Mouse (Mus musculus) hindbrain, embryonic 14.5 days (tissue): ENCODE measurements at regions not wholly inside any gene's neighbourhood (a gene's known extent, or its start where the extent isn't known, plus 50 kb on each side); places are given as distances from the start of the nearest gene placed in this dataset.

Experiments
- ATAC-seq: fragments of 200-750 bp; cut with Nextera tagmentation; 2 replicates; pipeline ENCODE4 v1.8.0; 2017; ENCODE audit warnings: moderate number of reproducible peaks, mild to moderate bottlenecking, moderate TSS enrichment, moderate library complexity; ENCODE audit not compliant: low FRiP score
- DNase-seq: peaks from one replicate; pipeline ENCODE4 v3.0.0-alpha.2; 2015; ENCODE audit warnings: low spot score
- H3K27ac ChIP-seq: fragments of 300-500 bp; sonication (generic); 2 replicates; pipeline ENCODE4 v1.5.1; 2014; ENCODE audit warnings: mild to moderate bottlenecking, moderate library complexity
- H3K27me3 ChIP-seq: fragments of 300-500 bp; sonication (generic); 2 replicates; pipeline ENCODE4 v1.6.1; 2014; ENCODE audit warnings: mild to moderate bottlenecking, low read length, mixed read lengths; ENCODE audit not compliant: control insufficient read depth, insufficient read depth
- H3K36me3 ChIP-seq: fragments of 300-500 bp; sonication (generic); replicated peaks from 2 replicates; pipeline ENCODE4 v1.6.1; 2014; ENCODE audit not compliant: control insufficient read depth, insufficient read depth
- H3K4me1 ChIP-seq: fragments of 300-500 bp; sonication (generic); replicated peaks from 2 replicates; pipeline ENCODE4 v1.6.1; 2014; ENCODE audit warnings: antibody characterized with exemption, low read length, mixed read lengths; ENCODE audit not compliant: control insufficient read depth, insufficient read depth
- H3K4me2 ChIP-seq: fragments of 300-500 bp; sonication (generic); replicated peaks from 2 replicates; pipeline ENCODE4 v1.6.1; 2014; ENCODE audit warnings: mild to moderate bottlenecking, moderate library complexity
- H3K4me3 ChIP-seq: fragments of 300-500 bp; sonication (generic); replicated peaks from 2 replicates; pipeline ENCODE4 v1.5.1; 2014; ENCODE audit warnings: mild to moderate bottlenecking, low read length
- H3K9ac ChIP-seq: fragments of 300-500 bp; sonication (generic); 2 replicates; pipeline ENCODE4 v1.6.1; 2014
- H3K9me3 ChIP-seq: fragments of 300-500 bp; sonication (generic); 2 replicates; pipeline ENCODE4 v1.6.1; 2016; ENCODE audit warnings: low read length; ENCODE audit not compliant: control insufficient read depth
- WGBS: fragments of 180-500 bp; shearing (Covaris S2); extraction: QIAGEN DNeasy Blood & Tissue Kit; methylation state at CpG from one replicate; pipeline ENCODE4 v1.1.7; 2014; 5-methylcytosine and 5-hydroxymethylcytosine counted together

DNA sequence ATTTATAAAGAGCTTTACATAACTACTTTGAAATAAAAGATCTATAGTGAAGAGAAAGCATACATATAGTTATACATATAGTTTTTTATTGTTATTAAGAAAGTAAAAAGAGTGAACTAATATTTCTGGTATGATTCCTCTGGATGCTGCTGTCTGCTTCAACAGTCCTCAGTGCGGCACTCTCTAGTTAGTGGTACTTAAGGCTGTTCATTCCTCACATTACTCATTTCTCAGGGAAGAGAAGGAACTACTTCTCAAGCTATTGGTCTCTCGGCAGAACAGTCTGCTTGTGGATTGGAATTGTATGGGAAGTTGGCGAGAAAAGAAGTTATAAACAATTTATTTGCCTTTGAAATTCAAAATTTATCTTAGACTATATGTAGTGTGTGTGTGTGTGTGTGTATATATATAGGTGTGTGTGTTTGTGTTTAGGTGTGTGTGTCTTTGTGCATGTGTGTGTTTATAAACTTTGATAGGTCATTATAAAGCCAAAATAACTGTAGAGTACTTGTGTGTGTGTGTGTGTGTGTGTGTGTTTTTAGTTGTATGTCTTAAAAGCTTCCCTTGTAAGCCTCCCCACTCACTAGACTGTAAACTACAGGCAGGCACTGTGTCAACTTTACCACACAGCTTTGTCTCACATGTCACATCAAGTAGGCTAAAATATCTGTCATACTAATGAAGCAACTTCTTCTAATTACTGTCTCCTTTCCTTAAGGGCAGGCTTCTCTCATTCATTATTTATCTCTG is 185.2 kb downstream of the Sucnr1 start:
- no peak overlapping the region for H3K9ac ChIP-seq
- H3K9me3 ChIP-seq = no peaks in the 10 kb centered on the region
- no peak for ATAC-seq
- no peaks in the 10 kb centered on the region for H3K4me1 ChIP-seq
- H3K4me3 ChIP-seq = no peak overlapping the region
- WGBS = 91% methylated on average over 3 of the region's 3 CpGs
- H3K4me2 ChIP-seq = no peak overlapping the region
- no peak overlapping the region for H3K27ac ChIP-seq
- no peak for DNase-seq
- H3K27me3 ChIP-seq = no peaks in the 10 kb centered on the region
- no peaks in the 10 kb centered on the region for H3K36me3 ChIP-seq

DNA sequence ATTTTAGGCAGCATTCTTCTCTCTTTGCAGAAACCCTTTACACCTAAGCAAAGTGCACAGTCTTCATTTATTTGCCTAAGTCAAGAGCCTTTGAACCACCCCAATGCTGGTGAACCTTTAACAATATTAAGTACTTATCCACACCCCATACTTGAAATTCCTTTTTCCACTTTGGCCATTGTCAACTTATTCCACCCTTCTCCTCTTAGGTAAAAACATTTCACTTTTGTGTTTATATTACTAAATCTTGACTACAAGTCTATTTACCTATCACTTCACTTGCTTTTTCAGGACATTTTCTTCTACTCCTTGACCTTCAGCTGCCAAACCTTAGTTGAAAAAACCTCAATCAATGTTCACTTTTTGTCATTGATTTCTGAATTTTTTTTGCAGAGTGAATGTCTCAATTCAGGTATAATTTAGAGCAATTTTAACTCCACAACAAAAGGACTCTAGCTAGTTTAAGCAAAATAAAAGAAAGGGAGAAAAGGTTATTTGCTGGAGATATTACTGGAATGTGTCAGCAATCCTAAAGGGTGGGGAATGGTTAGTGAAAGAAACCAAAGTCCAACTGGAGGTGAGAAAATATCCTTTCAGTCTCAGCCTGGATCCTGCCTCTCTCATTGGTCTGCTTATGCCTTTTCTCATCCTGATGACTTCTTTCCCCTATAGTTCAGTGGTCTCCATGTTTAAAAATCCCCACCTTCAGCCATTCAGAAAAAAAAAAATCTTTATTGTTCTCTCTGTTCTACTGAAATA is 185.9 kb downstream of the Sucnr1 start:
- H3K36me3 ChIP-seq = no peaks in the 10 kb centered on the region
- no peak for DNase-seq
- H3K9me3 ChIP-seq = no peaks in the 10 kb centered on the region
- ATAC-seq = no peak
- no peak overlapping the region for H3K4me2 ChIP-seq
- H3K4me1 ChIP-seq = no peaks in the 10 kb centered on the region
- H3K27ac ChIP-seq = no peak overlapping the region
- H3K9ac ChIP-seq = no peak overlapping the region
- H3K4me3 ChIP-seq = no peak overlapping the region
- no peaks in the 10 kb centered on the region for H3K27me3 ChIP-seq

DNA sequence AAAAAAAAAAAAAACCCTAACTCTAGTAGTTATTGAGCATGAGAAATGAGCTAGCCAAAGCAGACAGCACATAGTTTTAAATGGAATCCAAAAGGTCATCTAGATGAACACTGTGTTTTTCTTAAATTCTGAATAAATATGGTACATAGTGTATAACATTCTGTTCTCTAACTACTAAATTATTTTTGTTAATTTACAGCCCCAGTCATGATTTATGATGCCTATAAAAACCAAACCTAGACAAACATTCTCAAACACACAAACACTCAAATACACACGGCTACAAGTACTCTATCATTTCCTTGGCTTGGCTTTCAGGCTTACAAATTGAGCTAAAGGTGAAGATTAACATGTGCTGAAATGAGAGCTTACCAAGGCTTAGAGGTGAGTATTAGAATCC is 188.8 kb downstream of the Sucnr1 start:
- Histone ChIP-seq H3K36me3 (no peaks in the 10 kb centered on the region), H3K4me2 (no peak overlapping the region), H3K27ac (no peak overlapping the region), H3K9me3 (no peaks in the 10 kb centered on the region), H3K27me3 (no peaks in the 10 kb centered on the region), H3K9ac (no peak overlapping the region), H3K4me1 (no peaks in the 10 kb centered on the region), H3K4me3 (no peak overlapping the region)
- DNase-seq = no peak
- WGBS = 82% methylated on average over 1 of the region's 1 CpGs
- no peak for ATAC-seq

DNA sequence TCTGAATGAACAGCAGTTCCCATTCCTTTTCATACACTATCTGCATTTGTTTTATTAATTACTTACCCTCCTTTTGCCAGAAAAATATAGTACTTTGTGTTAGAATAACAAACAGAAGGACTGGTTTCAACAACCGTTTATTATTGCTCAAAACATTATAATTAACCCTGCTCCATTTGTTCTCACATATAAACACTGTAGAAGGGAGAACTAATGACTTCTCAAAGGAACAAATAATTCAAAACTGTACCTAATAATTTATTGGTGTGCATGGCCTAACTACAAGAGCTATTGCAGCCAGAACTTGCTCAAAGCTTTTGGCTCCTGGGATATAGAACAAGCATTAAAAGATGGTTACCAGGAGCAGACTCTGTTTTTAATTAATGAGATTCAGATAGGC is 192.1 kb downstream of the Sucnr1 start:
- Histone ChIP-seq H3K4me3 (no peak overlapping the region), H3K4me1 (no peaks in the 10 kb centered on the region), H3K9me3 (no peaks in the 10 kb centered on the region), H3K4me2 (no peak overlapping the region), H3K27ac (no peak overlapping the region), H3K27me3 (no peaks in the 10 kb centered on the region), H3K9ac (no peak overlapping the region), H3K36me3 (no peaks in the 10 kb centered on the region)
- DNase-seq = no peak
- 71% methylated on average over 1 of the region's 1 CpGs for WGBS
- ATAC-seq = no peak

DNA sequence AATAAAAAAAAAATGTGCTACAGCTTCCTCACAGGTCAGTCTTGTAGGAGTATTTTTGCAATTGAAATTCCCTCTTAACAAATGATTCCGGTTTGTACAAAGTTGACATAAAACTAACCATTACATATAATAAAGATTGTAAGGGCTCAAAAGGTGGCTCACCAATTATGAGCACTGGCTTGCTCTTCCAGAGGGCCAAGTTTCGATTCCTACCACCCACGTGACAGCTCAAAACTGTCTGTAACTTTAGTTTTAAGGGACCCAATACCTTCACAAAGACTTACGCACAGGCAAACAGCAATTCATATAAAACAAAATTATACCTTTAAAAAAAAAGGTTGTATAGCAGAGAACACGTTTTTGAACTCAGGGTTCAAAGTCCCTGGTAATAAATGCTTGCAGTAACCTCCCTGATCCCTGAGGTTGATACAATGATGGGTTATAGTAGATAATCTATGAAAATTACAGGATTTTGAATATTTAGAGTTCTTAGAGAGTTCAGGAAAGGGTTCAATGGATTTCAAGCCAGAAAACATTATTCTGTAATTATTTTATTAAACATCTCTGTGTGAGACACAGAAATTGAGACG is 193.7 kb downstream of the Sucnr1 start:
- ATAC-seq = no peak
- no peak overlapping the region for H3K9ac ChIP-seq
- 91% methylated on average over 6 of the region's 6 CpGs for WGBS
- H3K9me3 ChIP-seq = no peaks in the 10 kb centered on the region
- DNase-seq = no peak
- H3K27me3 ChIP-seq = no peaks in the 10 kb centered on the region
- H3K36me3 ChIP-seq = no peaks in the 10 kb centered on the region
- H3K4me3 ChIP-seq = no peak overlapping the region
- no peaks in the 10 kb centered on the region for H3K4me1 ChIP-seq
- H3K4me2 ChIP-seq = no peak overlapping the region
- no peak overlapping the region for H3K27ac ChIP-seq

DNA sequence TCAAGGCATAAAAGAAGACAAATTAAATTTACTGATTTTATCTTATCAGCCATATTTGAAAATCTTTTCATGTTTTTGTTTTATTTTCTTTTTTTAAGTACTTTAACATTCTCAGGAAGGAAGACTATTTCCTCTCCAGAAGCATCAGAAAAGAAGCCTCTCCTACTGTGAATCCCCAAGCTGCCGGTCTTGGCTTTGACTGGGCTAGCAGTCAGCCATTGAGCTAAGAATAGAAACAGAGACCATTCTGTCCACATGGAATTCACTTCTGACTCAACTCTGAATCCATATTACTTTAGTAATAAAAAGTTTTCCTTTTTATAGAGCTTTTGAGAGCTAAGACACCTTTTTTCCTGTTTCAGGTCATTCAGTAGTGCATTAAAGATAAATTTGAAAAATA is 194.8 kb upstream of the Mbnl1 start:
- DNase-seq (no peak), ATAC-seq (no peak)
- Histone ChIP-seq H3K4me3 (no peak overlapping the region), H3K27me3 (no peaks in the 10 kb centered on the region), H3K9ac (no peak overlapping the region), H3K9me3 (no peaks in the 10 kb centered on the region), H3K4me1 (no peaks in the 10 kb centered on the region), H3K27ac (no peak overlapping the region), H3K36me3 (no peaks in the 10 kb centered on the region), H3K4me2 (no peak overlapping the region)
- WGBS = 65% methylated on average over 1 of the region's 1 CpGs

DNA sequence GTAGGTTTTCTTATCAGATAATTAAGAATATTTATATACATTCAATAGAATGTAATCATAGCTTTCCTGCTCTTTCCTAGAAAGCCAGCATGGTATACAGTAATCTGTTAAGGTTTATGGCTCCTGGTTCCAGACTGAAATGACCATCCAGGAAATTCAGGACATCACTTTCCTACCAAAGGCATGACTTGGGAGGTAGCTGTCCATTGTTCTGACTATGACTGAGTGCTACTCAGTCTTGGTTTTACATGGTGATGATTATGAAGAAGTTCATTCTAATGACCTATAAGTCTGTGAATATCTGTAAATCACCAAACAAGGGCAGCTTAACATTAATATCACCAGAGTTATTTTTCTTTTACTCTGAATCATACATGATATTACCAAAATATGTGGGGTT is 191.4 kb upstream of the Mbnl1 start:
- Histone ChIP-seq H3K27ac (no peak overlapping the region), H3K9me3 (no peaks in the 10 kb centered on the region), H3K36me3 (no peaks in the 10 kb centered on the region), H3K9ac (no peak overlapping the region), H3K27me3 (no peaks in the 10 kb centered on the region), H3K4me1 (no peaks in the 10 kb centered on the region), H3K4me3 (no peak overlapping the region), H3K4me2 (no peak overlapping the region)
- no peak for DNase-seq
- no peak for ATAC-seq

DNA sequence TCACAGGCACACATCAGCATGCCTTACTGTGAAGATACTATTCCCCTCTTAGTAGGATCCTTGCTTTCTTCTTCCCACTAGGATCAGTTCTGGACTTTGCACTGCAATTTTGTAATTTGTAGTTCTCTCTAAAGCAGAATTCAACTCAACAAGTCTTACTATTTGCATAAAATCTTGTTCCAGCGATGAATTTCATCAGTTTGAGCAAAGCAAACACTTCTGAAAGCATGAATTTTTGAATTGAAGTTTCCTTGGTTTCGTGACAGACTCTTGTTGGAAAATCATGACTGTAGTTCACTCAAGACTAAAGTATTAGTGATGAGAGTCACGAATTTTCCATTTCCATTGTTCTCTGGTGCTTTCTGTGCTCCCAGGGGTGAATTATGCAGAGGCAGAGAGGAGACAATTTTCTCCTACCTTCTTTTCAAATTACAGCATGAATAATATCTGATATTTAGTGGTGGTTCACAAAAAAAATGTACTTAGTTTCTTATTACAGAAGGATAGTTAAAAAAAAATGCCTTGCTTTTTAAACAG is 190.6 kb upstream of the Mbnl1 start:
- WGBS = 75% methylated on average over 3 of the region's 3 CpGs

DNA sequence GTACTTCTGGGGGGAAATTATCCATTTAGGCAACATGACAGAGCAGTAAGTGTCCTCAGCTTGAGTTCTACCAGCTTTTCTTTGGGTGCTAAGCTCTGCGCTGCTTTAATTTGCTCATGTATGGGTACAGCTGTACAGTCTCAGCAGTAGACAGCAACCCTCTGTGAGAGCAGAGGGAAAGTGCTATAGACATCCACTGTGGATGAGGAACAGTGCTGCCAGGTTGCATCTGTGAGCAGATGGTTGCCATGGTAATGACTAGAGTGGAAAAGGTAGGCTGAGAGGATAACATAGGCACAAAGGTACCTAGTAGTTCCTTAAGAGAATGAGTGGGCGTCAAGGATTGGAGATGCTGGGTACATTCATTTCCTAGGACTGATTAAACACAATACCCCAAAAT is 180.5 kb upstream of the Mbnl1 start:
- Histone ChIP-seq H3K27ac (no peak overlapping the region), H3K4me2 (no peak overlapping the region), H3K9me3 (no peaks in the 10 kb centered on the region), H3K4me3 (no peak overlapping the region), H3K36me3 (no peaks in the 10 kb centered on the region), H3K4me1 (no peaks in the 10 kb centered on the region), H3K27me3 (no peaks in the 10 kb centered on the region), H3K9ac (no peak overlapping the region)
- DNase-seq = no peak
- WGBS = 86% methylated on average over 2 of the region's 2 CpGs
- peak; percentile 65 for ATAC-seq

More for the DNA sequence above, 190.6 kb upstream of the Mbnl1 start:
- Histone ChIP-seq H3K9ac (no peak overlapping the region), H3K27me3 (no peaks in the 10 kb centered on the region), H3K4me1 (no peaks in the 10 kb centered on the region), H3K36me3 (no peaks in the 10 kb centered on the region), H3K9me3 (no peaks in the 10 kb centered on the region), H3K4me2 (no peak overlapping the region), H3K4me3 (no peak overlapping the region), H3K27ac (no peak overlapping the region)
- DNase-seq (no peak), ATAC-seq (no peak)
